Mouse (Mus musculus) adrenal gland, postnatal 4 days (tissue): ENCODE measurements around the gene Frrs1l. TPM values are rescaled to one million over a fixed set of nuclear protein-coding genes. Genes with fewer than 3 reads are reported as not detected.

Experiments used
- DNase-seq, 2 experiments: peaks; one replicate each; pipeline ENCODE4 v3.0.0; 2021 to 2022; ENCODE audit warnings: low spot score in 2 of 2, mixed read lengths in 2 of 2
- total RNA-seq, 2 experiments: library from RNA; stranded (reverse); gene quantifications; 2 replicates each; pipeline ENCODE4 v1.2.3; 2021

Gene Frrs1l
- total RNA-seq, 2 experiments from 2014 or later: 0.84 to 0.99 TPM

DNA sequence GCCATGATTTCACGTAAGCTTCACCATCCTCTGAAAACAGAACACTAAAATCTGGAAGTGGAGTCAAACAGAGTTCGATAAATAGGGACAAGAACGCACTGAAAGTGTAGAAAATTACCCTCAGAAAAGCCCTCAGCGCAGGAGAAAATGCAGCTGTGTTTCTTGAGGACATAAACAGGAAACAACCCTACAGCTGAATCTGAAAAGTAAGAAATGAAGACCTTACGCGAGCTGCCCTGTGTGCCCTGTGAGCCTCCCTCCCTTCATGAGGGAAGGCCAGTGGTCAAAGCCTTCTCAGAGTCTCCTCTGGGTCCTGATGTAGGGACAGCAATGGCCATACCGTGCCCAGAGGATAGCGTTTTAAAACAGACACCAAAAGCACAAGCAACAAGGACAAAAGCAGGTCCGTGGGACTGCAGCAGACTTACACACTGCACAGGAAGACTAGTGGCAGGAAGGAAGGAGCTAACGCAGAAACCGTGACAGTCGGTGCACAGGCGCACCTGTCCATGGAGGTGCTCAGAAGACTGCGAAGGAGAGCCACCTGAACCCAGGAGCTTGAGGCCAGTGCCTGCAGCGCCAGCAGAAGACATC lies 74.4 kb downstream of the Frrs1l start:
- no peak for DNase-seq

DNA sequence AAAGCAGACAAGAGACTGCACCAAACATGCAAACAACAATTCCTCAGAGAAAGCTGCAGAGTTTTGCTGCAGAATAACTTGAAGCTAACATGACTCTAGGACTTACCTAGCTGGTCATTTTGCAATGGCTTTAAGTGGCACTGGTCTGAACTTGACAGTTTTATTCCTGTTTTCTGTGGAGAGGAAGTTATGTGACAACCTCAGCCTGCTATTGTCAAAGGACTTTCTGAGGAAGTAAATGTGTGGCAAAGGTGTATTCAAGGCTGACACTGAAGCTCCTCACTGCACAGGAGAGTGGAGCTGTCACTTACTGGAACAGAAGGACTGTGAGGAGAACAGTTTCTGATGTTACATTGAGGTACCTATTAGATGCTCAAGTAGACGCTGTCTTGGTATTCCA lies 75.4 kb downstream of the Frrs1l start:
- no peak for DNase-seq

DNA sequence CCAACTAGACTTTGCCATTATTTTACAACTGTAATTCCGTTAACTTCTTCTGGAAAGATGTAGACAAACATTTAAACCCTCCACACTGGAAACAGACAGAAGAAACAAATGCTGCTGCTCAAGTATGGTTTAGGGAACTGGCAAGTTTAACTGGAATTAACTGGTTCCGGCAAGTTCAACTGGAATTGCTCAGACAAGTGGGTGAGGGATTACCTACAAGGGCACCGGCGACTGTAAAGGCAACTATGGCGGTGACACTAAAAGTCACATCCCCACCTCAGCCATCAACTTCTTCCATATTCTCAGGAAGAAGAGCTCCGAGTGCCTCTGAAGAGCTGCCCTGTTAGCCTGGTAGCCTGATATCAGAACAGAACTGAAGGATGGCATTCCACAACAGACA lies 75.9 kb downstream of the Frrs1l start:
- DNase-seq: no peak

DNA sequence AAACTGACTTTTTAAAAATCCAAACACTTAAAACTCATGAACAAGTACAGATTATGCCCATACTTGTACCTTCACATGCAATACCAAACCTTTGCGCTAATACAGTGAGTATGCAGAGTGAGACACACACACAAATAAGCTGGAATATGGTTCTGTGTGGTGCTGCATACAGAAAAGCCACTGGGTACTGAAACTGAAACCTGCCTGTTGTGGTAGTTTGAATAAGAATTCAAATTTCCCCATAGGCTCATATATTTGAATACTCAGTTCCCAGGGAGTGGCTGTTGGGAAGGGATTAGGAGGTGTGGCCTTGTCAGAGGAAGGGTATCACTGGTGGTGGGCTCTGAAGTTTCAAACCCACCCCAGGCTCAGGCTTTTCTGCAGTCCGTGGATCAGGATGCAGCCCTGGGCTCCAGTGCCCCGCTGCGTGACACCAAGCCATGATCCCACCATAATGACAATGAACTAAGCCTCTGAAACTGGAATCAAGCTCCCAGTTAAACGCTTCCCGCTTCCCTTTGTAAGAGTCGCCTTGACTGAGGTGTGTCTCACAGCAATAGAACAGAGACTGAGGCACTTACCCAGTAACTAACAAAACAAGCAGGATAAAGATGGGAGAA lies 77.7 kb downstream of the Frrs1l start:
- DNase-seq: no peak

DNA sequence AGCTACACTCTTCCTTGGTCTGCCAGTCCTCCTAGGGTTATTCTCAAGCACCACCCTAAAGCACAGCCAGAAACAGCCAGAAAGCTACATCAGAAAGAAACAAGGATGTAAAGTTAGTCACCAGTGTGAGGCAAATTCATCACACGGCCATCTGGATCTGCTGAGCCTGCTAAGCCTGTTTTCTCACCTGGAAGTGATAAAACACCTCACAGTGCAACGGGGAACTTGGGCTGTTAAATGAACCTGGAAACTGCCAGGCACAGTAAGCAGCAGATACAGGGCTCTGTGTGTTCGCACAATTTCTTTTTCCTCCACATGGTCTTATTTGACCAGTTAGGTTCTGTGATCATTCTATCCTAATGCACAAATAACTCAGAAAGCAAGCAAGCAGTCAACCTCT lies 80.6 kb downstream of the Frrs1l start:
- no peak for DNase-seq

DNA sequence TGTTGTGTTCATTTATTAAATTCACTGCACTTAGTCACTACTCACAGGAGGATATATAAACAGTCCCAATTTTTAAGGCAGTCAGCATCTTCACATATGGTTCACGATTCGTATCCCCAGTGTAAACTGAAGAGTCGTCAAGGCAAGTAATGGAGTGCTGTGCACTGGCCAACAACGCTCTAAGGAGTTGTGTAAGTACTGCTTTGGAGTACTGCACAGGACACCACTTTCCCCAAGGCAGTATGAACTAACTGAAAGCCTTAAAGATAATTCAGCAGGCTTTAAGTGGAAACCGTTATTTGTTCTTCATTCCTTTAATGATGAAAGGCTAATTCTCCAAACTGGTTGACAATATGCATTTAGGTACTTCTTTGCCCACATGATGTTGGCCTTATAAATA lies 82.5 kb downstream of the Frrs1l start:
- no peak for DNase-seq

Other genes starting within 250 kb of the Frrs1l start
- under 1 TPM in 1 of 2 experiments, not detected in 1; 0.34 TPM for gene Actl7b, start 248.9 kb downstream of the Frrs1l start, total RNA-seq
- not detected for gene Actl7a, start 247.0 kb downstream of the Frrs1l start, total RNA-seq
- gene Elp1, start 188.1 kb downstream of the Frrs1l start, total RNA-seq: 10 to 100 TPM; 47.6 to 51.7 TPM
- gene Fam206a, start 188.0 kb downstream of the Frrs1l start, total RNA-seq: 10 to 100 TPM; 15.1 to 16.1 TPM
- gene Ctnnal1, start 125.2 kb downstream of the Frrs1l start, total RNA-seq: 10 to 100 TPM; 33.2 to 34.3 TPM
- gene Tmem245, start 43.0 kb downstream of the Frrs1l start, total RNA-seq: 10 to 100 TPM; 40.9 to 43.7 TPM
- 1 to 10 TPM; 7.6 to 8.1 TPM for gene Epb41l4b, start 153.0 kb upstream of the Frrs1l start, total RNA-seq